Mouse (Mus musculus) kidney, adult 2 months (tissue): ENCODE results near the gene Arl5c.

Source experiments
- CTCF ChIP-seq: fragments of 200-500 bp; conservative IDR thresholded peaks from 2 replicates; pipeline ENCODE4 v1.5.1; 2011; ENCODE audit warnings: low read depth, mild to moderate bottlenecking, control low read depth, low read length, moderate library complexity, mixed read lengths; ENCODE audit not compliant: insufficient read depth, insufficient read length
- POLR2A ChIP-seq: fragments of 200-500 bp; IDR thresholded peaks from one replicate; pipeline ENCODE4 v1.6.1; 2011; ENCODE audit warnings: low read depth, low read length, control low read depth

DNA sequence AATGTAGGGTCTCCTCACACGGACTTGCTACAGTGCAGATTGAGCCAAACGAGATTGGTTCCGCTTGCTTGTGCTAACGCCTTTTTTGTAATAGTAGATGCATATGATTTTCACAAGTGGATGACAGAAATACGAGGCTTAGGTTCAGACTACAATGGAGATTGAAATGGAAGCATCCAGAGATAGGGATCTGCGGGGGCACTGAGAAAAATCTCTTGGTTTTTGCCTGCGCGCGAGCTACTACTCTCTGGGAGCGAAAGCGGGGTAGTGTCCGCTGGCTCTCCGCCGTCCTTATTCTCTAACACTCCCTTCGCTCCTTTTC, 30.2 kb upstream of the Arl5c start:
- TF ChIP-seq POLR2A (no peak), CTCF (no peak)
